Comparison of ENCODE assay signal across 7 mouse cellular contexts in genomic region chr9:32031950-32032453, GRCm38 (mm10).
A peak's percentile ranks its signal among the peaks of the same experiment; 100 is the strongest.
DNase-seq lines count a peak whose midpoint lies in the region; ATAC-seq lines count a peak whose summit lies in the region.

No protein-coding gene starts in this region.

- DNase-seq in adrenal gland, postnatal 25 days = peak; percentile 91
- DNase-seq in embryo, embryonic 11.5 days (ENCODE audit: low read depth, low spot score) = peak; percentile 83
- peak; percentile 99 for DNase-seq in heart, adult 11 months
- DNase-seq in kidney, adult 18-20 months = peak; percentile 88
- DNase-seq in limb, embryonic 11.5 days (ENCODE audit: low spot score) = peak; percentile 90
- peak; percentile 7 to 47 for DNase-seq in spleen, postnatal 10 days (ENCODE audit: low spot score in 2 of 2)

- H3K4me1 ChIP-seq in limb, embryonic 11.5 days (ENCODE audit: control insufficient read depth, insufficient read depth, low read length) = peaks cover 6% of the 10 kb centered on the region; the same call in 1 of the 2 replicates
- peaks cover 30% of the 10 kb centered on the region for H3K4me1 ChIP-seq in midbrain, embryonic 13.5 days (replicated peaks)

- H3K27ac ChIP-seq in limb, embryonic 11.5 days (replicated peaks; ENCODE audit: low read depth, low read length) = peak overlapping the region; percentile 58
- peak overlapping the region; percentile 91 for H3K27ac ChIP-seq in midbrain, embryonic 13.5 days

- H3K4me3 ChIP-seq in limb, embryonic 11.5 days (ENCODE audit: low read depth, low read length) = peak overlapping the region; percentile 79
- H3K4me3 ChIP-seq in midbrain, embryonic 13.5 days (replicated peaks) = peak overlapping the region; percentile 90

- no peaks in the 10 kb centered on the region for H3K27me3 ChIP-seq in limb, embryonic 11.5 days (ENCODE audit: control insufficient read depth, insufficient read depth, low read length)
- no peaks in the 10 kb centered on the region for H3K27me3 ChIP-seq in midbrain, embryonic 13.5 days

- H3K9ac ChIP-seq in limb, embryonic 11.5 days (ENCODE audit: low read length) = peak overlapping the region; percentile 90
- peak overlapping the region; percentile 96 for H3K9ac ChIP-seq in midbrain, embryonic 13.5 days (replicated peaks)

- WGBS in limb, embryonic 11.5 days = 0% methylated on average over 34 of the region's 64 CpGs
- WGBS in midbrain, embryonic 13.5 days = 0% methylated on average over 36 of the region's 64 CpGs

- no peaks in the 10 kb centered on the region for H3K36me3 ChIP-seq in limb, embryonic 11.5 days (ENCODE audit: control insufficient read depth, insufficient read depth, low read length)
- no peaks in the 10 kb centered on the region for H3K36me3 ChIP-seq in midbrain, embryonic 13.5 days

- H3K4me2 ChIP-seq in limb, embryonic 11.5 days (ENCODE audit: low read depth, severe bottlenecking) = peak overlapping the region; percentile 78
- peak overlapping the region; percentile 77 for H3K4me2 ChIP-seq in midbrain, embryonic 13.5 days (replicated peaks)

- H3K9me3 ChIP-seq in limb, embryonic 11.5 days (ENCODE audit: control insufficient read depth, low read length) = no peaks in the 10 kb centered on the region
- H3K9me3 ChIP-seq in midbrain, embryonic 13.5 days = no peaks in the 10 kb centered on the region

- ATAC-seq in limb, embryonic 11.5 days (ENCODE audit: insufficient number of reproducible peaks, low FRiP score, low TSS enrichment, low read depth) = peak; percentile 84
- peak; percentile 89 for ATAC-seq in midbrain, embryonic 13.5 days

Comparison
In these comparisons a context has a peak if more than half of its experiments do, and no peak if none do; other contexts are left out.
1. Peak in every context shown above with its lines: DNase-seq, ATAC-seq, H3K4me3 ChIP-seq and H3K27ac ChIP-seq.
2. DNase-seq: peak in every context shown above with its lines; median percentile 99 in heart, adult 11 months; 91 in adrenal gland, postnatal 25 days; 90 in limb, embryonic 11.5 days; 88 in kidney, adult 18-20 months; 83 in embryo, embryonic 11.5 days; 27 in spleen, postnatal 10 days.